Mouse (Mus musculus): ENCODE data around the gene Sgpp2.

The Sgpp2 gene

DNA sequence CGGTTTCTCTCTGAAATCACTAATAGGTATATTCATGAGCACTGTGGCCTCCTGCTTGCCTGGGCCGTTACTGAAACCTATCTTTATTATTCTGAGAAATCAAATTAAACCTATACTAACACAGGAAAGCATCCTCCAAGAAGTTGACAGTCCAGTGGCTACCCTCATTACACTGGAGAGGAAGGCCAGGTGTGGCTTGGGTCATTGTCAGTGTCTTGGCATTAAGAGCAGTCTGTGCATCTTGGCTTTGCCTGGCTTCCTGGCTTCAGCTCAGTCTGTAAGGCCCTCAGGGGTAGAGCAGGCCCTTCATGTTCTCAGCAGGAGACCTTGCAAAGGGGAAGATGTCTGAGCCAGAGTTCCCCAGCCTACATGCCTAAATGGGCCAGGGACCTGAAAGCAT lies 99.3 kb downstream of the Sgpp2 start:
- no peak for DNase-seq

DNA sequence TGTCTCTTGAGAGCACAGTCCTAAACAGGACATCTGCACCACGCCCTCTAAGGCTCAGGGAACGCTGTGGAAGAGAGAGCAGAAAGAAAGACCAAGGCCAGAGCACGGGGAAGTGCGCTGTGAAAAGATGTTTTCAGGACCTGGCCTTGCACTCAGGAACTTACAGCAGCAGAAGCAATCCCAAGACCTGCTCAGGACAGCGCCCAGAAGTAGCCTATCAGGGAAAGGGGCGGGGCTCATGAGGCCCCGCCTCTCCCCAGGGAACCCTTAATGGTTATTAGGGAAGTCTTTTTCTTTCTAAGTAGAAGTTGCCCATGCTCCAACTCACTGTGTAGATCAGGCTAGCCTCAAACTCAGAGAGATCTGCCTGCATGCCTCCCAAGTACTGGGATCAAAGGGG lies 102.5 kb downstream of the Sgpp2 start:
- peak; percentile 50 for DNase-seq

DNA sequence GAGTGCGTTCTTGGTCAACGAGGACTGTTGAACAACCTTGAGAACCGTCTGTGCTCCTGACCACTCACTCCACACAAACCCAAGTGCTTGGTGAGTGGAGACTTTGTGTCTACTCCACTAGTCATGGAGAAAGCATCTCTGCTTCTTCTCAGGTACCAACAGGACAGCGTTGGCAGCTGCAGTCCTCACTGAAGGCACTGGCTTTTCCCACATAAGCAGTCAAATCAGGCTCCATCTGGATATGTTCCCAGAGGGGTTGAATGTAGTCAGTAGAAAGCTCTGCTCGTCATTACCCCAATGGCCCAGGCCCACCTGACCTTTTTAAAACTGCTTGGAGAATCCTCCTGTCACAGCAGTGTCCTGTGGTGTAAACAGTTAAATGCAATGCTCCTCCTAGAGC lies 104.3 kb downstream of the Sgpp2 start:
- DNase-seq: no peak

DNA sequence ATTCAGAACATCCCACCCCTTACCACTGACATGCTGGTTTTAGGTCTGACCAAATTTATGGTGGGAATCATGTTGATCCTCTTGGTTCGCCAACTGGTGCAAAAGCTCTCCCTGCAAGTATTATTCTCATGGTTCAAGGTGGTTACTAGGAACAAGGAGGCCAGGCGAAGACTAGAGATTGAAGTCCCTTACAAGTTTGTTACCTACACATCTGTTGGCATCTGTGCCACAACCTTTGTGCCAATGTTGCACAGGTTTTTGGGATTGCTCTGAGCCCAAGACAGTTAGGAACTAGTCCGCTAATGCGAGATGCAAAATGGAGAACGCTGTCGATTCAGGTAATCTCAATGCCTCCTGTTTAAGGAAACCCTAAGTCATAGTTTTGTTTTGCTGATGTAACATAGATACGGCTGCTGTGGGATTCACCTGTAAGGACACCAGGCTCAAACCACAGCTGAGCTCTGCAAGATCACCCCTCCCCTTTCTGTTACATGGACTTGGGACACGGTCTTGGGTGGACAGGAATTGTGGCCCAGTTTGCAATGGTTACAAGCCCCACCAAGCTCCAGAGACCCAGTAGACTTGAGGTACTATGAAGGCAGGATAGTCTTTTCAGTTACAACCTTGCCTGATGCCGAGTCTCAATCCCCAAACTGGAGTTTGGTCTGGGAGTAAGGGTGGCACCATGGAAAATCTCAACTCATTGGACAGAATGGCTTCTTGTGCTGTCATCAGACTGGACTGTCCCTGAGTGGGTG lies 107.2 kb downstream of the Sgpp2 start:
- DNase-seq: no peak

GRCm38 (mm10) chr1:78419593-78419992 lies 109.4 kb downstream of the Sgpp2 start:
- DNase-seq: peak; percentile 89

DNA sequence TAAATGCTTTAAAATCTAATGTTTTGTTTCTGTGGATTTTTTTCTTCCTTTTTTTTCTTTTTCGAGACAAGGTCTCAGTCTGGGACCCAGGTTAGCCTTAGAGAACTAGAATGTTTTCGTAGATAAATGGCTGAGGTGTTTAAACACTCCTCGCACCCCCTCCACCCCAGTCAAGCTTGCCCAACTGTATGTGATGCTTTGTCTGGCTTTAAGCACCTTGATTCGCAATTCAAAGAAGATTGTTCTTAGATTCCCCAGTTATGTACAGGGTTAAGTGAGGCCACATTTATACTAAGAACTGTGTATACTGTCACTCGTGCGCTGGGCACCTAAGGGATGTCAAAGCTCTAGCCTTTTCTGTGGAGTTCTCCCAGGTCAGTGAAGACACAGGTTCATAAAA lies 110.1 kb downstream of the Sgpp2 start:
- DNase-seq: no peak

- no peak for DNase-seq
These were observed 111.6 kb downstream of the Sgpp2 start for GRCm38 (mm10) chr1:78421749-78422148.

DNA sequence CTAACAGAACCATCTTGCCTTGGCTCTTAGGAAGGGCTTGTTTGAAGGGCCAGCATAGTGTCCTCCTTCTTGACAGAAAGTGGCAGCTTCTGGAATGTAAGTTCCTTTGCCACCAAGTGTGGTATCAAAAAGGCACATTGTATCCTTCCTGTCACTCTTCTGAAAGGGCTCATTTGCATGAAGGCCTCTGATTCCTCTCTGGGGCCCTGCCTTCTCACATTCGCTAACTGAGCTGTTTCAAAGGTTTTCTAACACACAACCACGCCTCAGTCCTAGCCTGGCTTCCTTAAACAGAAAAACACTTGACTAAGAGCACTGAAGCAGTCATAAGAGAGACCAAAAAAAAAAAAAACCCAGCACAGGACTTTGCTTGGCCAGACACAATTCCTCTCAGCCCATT lies 112.4 kb downstream of the Sgpp2 start:
- DNase-seq: peak; percentile 21

- DNase-seq: peak; percentile 11
These were observed 114.7 kb downstream of the Sgpp2 start for GRCm38 (mm10) chr1:78424848-78425247.

DNA sequence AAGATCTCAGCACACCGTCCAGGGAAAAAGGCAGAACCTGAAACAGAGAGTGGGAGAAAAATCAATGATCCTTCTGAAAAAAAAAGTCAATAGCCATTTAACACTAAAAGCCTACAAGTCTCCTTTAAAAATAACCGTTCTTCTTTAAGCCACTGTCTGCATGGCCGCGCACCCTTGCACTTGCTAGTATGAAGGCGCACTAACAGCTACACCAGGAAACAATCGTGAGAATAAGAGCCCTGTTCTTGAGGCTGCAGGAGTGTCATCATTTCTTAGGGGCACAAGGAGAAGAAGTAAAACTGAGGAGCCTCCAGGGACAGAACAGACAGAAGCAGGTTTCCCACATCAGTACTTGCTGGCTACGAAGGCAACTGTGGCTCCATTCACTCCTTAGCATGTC lies 115.2 kb downstream of the Sgpp2 start:
- DNase-seq: no peak

DNA sequence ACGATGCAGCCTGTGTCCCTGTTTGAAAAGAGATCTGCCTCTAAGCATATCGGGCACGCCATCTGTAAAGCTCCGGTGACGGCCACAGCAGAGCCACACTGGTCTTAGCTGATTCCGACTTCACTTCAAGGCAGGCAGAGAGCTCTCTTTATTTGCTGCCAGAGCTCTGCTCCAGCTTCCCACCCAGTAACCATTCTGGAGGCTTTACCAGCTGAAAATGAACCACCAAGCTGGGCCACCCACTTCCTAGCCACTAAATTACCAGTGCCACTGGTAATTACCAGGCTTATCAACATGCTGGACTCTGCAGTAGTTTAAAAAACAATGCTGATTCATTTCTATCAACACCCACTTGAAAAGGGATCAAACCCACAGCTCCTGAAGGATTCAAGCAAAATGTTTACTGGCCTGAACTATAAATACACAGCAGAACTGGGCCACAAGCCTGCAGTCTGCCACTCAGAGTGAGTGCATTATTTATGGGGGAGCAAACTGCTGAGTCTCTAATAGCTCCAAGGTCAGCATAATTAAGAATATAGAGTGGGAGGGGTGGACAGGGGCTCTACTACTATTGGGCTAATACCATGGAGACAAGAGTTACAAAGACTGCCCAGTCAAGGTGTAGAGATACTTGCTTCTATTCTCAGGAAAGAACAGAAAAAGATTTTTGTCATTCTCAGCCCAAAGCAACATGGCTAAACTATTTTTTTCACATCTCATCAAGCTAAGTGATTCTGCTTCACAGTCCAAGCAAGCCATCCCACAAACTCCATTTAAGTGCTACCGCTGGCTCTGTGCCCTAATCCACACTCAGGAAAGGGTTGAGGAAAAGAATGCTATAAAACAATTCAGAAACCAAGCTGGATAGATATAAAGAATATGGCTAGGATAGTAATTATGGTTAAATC lies 115.9 kb downstream of the Sgpp2 start:
- DNase-seq: peak; percentile 7

DNA sequence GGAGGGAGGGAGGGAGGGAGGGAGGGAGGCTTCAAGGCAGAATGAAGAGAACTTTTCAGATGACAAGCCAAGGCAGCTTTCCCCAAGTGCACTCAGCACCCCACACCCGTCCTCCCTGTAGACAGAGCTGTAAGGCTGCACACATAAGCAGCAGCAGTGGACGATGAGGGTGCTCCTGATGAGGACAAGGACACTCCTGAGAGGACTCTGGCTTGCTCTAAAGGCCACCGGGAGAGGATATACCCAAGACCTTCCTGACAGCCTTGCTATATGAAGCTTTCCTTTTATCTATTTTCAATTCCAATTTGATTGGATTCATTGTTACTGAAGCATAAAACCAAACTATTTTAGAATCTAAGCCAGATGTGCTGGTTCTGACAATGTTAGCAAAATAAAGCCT lies 116.7 kb downstream of the Sgpp2 start:
- no peak for DNase-seq

DNA sequence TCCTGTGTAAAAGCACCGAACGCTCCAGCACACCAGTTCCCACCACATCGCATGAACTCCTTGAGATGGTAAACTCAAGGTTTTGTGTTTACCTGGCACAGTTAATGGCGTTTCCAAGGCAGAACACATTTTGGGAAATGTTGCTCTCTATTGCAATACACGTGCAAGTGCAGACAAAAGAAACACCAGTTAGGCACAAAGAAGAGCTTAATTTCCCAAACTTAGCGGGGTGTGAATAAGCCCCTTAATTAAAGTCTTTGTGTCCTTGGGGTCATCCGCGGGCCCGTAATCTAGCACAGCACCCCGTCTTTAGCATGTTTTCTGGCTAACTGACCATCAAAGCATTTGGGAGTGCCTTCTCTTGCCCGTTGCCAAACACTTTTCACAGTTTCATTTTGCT lies 118.7 kb downstream of the Sgpp2 start:
- DNase-seq: no peak

DNA sequence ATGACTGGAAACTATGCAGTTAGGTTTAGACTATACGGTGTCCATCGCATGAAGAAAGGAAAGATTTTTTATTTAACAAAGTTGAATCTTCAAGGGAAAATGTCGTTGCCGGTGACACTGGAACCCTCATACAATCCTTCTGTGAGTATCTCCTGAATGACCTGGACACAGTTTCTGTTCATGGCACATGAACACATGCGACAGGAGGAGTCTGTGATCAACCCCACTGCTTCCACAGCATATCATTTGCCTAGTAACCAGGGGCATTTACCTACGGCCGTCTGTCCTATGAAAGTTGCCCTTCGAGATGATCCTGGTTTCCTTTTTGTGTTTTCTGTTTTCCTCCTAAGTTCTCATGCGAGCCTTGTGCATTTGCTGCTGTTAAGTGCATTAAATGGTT lies 123.3 kb downstream of the Sgpp2 start:
- DNase-seq: no peak

DNA sequence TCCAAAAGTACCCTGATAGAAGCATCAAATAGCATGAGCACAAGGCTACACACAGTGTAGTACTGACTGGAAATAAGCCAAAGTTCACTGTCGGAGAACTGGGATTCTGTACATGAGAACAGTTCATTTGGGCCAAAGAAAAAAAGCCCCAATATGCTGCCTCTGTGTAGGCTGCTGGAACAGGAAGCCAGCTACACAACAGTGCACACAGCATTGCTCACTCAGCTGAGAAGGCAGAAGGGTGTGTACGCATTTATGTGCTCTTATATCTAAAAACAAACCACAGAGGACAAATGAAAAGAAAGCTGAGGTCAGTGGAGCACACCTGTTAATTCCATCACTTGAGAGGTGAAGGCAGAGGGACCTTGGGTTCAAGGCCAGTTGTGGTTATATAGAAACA lies 125.8 kb downstream of the Sgpp2 start:
- DNase-seq: no peak

DNA sequence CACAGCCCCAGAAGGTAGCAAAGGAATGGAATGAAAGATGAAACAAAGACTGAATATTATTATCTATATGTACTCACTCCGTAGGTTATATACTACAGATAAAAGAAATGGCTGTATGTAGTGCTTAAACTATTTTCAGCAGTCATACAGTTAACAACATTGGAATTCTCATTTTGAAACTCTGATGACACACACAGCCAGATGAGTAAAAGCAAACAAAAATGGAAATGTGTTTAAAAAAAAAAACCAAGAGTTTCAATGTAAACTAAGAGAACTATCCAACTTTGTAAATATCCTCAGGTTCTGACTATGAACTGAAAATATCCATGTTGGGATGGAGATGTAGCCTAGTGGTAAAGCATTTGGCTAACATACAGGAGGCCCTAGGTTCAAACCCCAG lies 126.3 kb downstream of the Sgpp2 start:
- DNase-seq: no peak

DNA sequence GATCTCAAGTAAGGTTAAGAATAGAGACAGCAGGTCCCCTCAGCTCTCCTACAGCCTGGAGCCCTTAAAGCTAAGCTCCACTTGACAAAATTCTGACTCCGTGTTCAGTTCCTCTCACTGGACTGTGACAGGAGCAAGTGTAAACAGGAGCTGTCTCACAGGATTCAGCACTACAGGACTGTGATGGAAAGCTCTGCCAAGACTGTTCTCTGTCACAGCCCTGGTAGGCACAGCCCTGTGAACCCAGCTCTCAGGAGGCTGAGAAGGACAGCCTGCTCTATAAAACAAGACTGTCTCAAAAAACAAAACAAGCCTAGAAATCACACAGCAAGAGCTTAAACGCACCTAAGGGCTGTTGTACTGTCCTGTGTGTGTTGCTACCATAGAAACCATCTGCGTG lies 127.0 kb downstream of the Sgpp2 start:
- DNase-seq: no peak

- DNase-seq: no peak
These were observed 130.6 kb downstream of the Sgpp2 start for GRCm38 (mm10) chr1:78440716-78441115.

DNA sequence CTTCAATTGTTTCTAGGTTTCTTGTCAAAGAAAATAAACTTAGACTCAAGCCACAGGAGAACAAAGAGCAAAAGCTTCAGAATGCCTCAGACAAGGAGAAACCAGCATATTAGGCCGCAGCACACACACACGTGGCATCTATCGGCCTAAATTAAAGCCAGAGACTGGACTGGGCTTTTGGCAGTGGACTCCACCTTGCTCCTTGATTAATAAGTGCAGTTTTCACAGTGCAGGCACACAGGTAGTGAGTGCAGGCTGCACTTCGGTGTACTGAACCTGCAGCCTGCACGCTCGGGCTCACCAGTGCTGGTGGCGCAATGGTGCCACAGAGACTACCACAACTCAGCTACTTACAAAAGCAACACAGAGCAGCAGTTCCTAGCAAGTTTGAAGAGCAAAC lies 132.9 kb downstream of the Sgpp2 start:
- no peak for DNase-seq

- DNase-seq: no peak
These were observed 136.1 kb downstream of the Sgpp2 start for GRCm38 (mm10) chr1:78446232-78446631.

DNA sequence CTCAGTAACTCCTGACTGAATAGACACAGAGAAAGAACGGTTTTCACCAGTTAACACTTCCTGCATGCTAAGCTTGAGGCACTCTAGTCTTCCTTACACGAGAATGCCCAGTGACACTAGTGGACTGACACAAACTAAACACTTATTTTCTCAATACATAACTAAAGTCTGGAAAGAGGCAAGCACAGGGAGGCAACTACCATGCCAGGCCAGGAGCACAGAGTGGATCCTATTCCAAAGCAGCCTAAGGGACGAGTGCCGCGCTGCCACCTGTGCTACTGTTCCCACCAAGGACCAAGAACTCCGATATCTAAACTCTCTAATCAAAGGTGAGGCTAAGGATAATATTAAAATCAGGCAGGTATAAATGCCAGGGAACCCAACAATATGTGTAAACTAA lies 136.6 kb downstream of the Sgpp2 start:
- DNase-seq: no peak

DNA sequence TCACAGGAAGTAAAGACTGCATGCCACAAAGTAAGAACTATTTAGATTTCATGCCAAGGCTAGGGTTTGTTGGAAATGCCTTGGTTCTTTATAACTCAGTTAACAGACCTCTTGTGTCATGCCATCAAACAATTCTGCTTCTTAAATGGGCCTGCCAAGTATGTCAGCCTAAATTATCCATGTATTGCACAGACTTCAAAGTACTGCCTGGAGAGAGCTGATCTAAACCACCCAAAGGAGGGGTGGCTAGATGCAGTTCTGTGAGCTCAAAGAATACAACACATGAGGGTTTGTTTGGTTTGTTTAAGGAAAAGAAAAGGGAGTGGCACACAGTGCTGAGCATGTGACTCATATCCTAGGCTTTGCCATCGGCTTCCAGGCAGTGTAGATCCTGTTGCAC lies 137.9 kb downstream of the Sgpp2 start:
- DNase-seq: no peak

DNA sequence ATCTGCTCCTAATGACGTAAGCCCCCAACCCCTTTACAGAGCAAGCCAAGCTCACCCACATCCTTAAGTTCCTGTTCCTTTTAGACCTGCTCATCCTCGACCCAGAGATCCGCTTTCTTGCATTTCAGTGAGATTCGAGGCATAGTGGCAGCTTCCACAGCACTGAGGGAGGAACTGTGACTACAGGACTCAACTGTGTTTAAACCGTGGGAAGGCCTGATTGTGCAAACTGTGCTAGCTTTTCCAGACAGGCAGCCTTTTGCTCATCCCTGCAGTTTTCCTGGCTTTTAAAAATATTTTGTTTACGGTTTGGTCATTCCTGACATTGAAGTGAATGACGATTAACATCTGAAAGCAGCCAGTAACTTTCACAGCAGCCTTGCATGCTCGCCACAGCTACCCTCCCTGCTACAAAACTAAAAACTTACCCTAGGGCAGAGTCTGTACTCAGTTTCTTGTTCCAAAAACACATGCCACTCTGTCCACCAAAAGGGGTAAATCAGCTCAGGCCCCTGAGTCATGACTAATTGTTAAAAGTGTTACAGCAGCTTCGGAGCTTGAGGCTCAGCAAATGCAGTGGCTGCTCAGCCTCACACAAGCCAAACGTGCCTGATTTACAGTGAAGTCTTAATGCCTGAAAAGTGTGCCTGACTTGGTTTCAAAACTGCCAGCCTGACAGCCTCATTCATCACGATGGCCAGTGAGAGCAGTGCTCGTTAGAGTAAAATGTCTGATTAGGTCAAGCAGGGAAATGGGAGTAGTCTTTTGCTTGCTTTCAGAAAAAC lies 141.1 kb downstream of the Sgpp2 start:
- peak; percentile 7 for DNase-seq

All from lung, postnatal 36 days (tissue).